Mouse (Mus musculus) CH12.LX (cell line): ENCODE measurements around the gene Six5. TPM values are rescaled to one million over a fixed set of nuclear protein-coding genes. Genes with fewer than 3 reads are reported as not detected.

ENCODE experiments used
- DNase-seq: peaks from one replicate; pipeline ENCODE4 v3.0.0-alpha.2; 2013; ENCODE audit errors: extremely low read depth
- H3K27ac ChIP-seq: 2 replicates; pipeline ENCODE4 v1.5.1; 2012; ENCODE audit warnings: low read depth, mild to moderate bottlenecking, control low read depth, moderate library complexity; ENCODE audit not compliant: insufficient read depth
- H3K27me3 ChIP-seq: replicated peaks from 2 replicates; pipeline ENCODE3; 2012; ENCODE audit warnings: inconsistent platforms
- H3K36me3 ChIP-seq, 2 experiments: replicated peaks in 1 of 2; 2 replicates each; pipeline versions ENCODE3 to v1.6.1; 2012; ENCODE audit warnings: inconsistent platforms in 1 of 2, low read length in 1 of 2, mild to moderate bottlenecking in 1 of 2, mixed read lengths in 1 of 2, moderate library complexity in 1 of 2; ENCODE audit not compliant: control insufficient read depth in 1 of 2, insufficient read depth in 1 of 2
- H3K4me1 ChIP-seq, 2 experiments: 2 replicates each; pipeline ENCODE4 v1.6.1; 2012; ENCODE audit warnings: inconsistent platforms in 1 of 2, moderate library complexity in 1 of 2; ENCODE audit not compliant: insufficient read depth in 2 of 2, control insufficient read depth in 1 of 2
- H3K4me2 ChIP-seq: 2 replicates; pipeline ENCODE4 v1.6.1; 2012; ENCODE audit warnings: low read depth, mild to moderate bottlenecking, control low read depth; ENCODE audit not compliant: poor library complexity, insufficient read depth, severe bottlenecking
- H3K4me3 ChIP-seq, 3 experiments: fragments of 150-350 bp in 1 of 3; sonication (generic) in 1 of 3; replicated peaks in 1 of 3; 2 replicates each; pipeline versions ENCODE3 to v1.5.1; 2011 to 2012; ENCODE audit warnings: low read depth in 2 of 3, low read length in 2 of 3, mild to moderate bottlenecking in 2 of 3, moderate library complexity in 2 of 3, control low read depth in 1 of 3, improper control_type of control experiment in 1 of 3, inconsistent platforms in 1 of 3, mixed read lengths in 1 of 3; ENCODE audit not compliant: poor library complexity in 1 of 3
- H3K79me2 ChIP-seq: replicated peaks from 2 replicates; pipeline ENCODE4 v1.6.1; 2012; ENCODE audit warnings: mild to moderate bottlenecking, moderate library complexity; ENCODE audit not compliant: control insufficient read depth, poor library complexity, insufficient read depth, severe bottlenecking; ENCODE audit errors: extremely low read depth
- H3K9ac ChIP-seq: 2 replicates; pipeline ENCODE4 v1.6.1; 2012; ENCODE audit warnings: low read depth, mild to moderate bottlenecking, control low read depth, moderate library complexity; ENCODE audit not compliant: insufficient read depth
- H3K9me3 ChIP-seq: replicated peaks from 2 replicates; pipeline ENCODE3; 2012; ENCODE audit warnings: low read length, inconsistent platforms, mixed read lengths
- BHLHE40 ChIP-seq: IDR thresholded peaks from 2 replicates; pipeline ENCODE4 v1.6.1; 2011; ENCODE audit warnings: mild to moderate bottlenecking, low read depth, low read length, improper control_type of control experiment
- CHD2 ChIP-seq: IDR thresholded peaks from 2 replicates; pipeline ENCODE4 v1.6.1; 2011; ENCODE audit warnings: low read length, improper control_type of control experiment
- CTCF ChIP-seq, 2 experiments: IDR thresholded peaks in 1 of 2; conservative IDR thresholded peaks in 1 of 2; 2 replicates each; pipeline ENCODE4 v1.5.1; 2011 to 2012; ENCODE audit warnings: low read depth in 2 of 2, low read length in 2 of 2, improper control_type of control experiment in 1 of 2, inconsistent platforms in 1 of 2, mild to moderate bottlenecking in 1 of 2, moderate library complexity in 1 of 2
- E2F4 ChIP-seq: IDR thresholded peaks from 2 replicates; pipeline ENCODE4 v1.6.1; 2011; ENCODE audit warnings: low read depth, low read length, improper control_type of control experiment; ENCODE audit not compliant: insufficient replicate concordance
- EP300 ChIP-seq: IDR thresholded peaks from 2 replicates; pipeline ENCODE4 v1.6.1; 2011; ENCODE audit warnings: low read length, improper control_type of control experiment
- ETS1 ChIP-seq: conservative IDR thresholded peaks from 2 replicates; pipeline ENCODE4 v1.6.1; 2012; ENCODE audit warnings: low read depth, mild to moderate bottlenecking, inconsistent platforms, low read length, improper control_type of control experiment, moderate library complexity
- MAX ChIP-seq: IDR thresholded peaks from 2 replicates; pipeline ENCODE4 v1.6.1; 2011; ENCODE audit warnings: low read length, improper control_type of control experiment
- MEF2A ChIP-seq: IDR thresholded peaks from 2 replicates; pipeline ENCODE4 v1.6.1; 2014; ENCODE audit warnings: low read depth, mild to moderate bottlenecking, inconsistent platforms, low read length, improper control_type of control experiment, borderline replicate concordance
- MXI1 ChIP-seq: IDR thresholded peaks from 2 replicates; pipeline ENCODE4 v1.6.1; 2011; ENCODE audit warnings: mild to moderate bottlenecking, low read depth, low read length, improper control_type of control experiment
- MYC ChIP-seq: IDR thresholded peaks from 2 replicates; pipeline ENCODE4 v1.6.1; 2011; ENCODE audit warnings: low read depth, mild to moderate bottlenecking, improper control_type of control experiment, low read length
- NRF1 ChIP-seq: IDR thresholded peaks from 2 replicates; pipeline ENCODE4 v1.6.1; 2014; ENCODE audit warnings: low read depth, mild to moderate bottlenecking, inconsistent platforms, low read length, improper control_type of control experiment, moderate library complexity
- PAX5 ChIP-seq: IDR thresholded peaks from 2 replicates; pipeline ENCODE4 v1.6.1; 2012; ENCODE audit warnings: low read length, inconsistent platforms, mixed read lengths
- POLR2A ChIP-seq: IDR thresholded peaks from 2 replicates; pipeline ENCODE4 v1.6.1; 2011; ENCODE audit warnings: low read depth, mild to moderate bottlenecking, improper control_type of control experiment, low read length
- TCF12 ChIP-seq: IDR thresholded peaks from 2 replicates; pipeline ENCODE4 v1.6.1; 2014; ENCODE audit warnings: low read depth, mild to moderate bottlenecking, inconsistent platforms, low read length, improper control_type of control experiment
- UBTF ChIP-seq: IDR thresholded peaks from 2 replicates; pipeline ENCODE4 v1.6.1; 2012; ENCODE audit warnings: low read depth, mild to moderate bottlenecking, inconsistent platforms, low read length, improper control_type of control experiment, moderate library complexity
- dilution Hi-C: fragments of 300-500 bp; cut with MboI; formaldehyde crosslinking; loops from 2 replicates; pipeline ENCODE4 v1.14.3; 2020; ENCODE audit warnings: low sequenced_read_pairs; ENCODE audit not compliant: extremely low pct_unique_long_range_greater_than_20kb, extremely low pct_ligation_motif_present
- in situ Hi-C: fragments of 300-500 bp; cut with MboI; formaldehyde crosslinking; loops from 3 replicates; pipeline ENCODE4 v1.14.3; 2019; ENCODE audit warnings: low sequenced_read_pairs, low pct_ligation_motif_present, low pct_unique_long_range_greater_than_20kb, mixed read lengths
- polyA plus RNA-seq: library from polyadenylated mRNA; unstranded; fragments of >175 nt; gene quantifications from 2 replicates; pipeline ENCODE4 v1.2.1, GENCODE M21; 2012; ENCODE audit warnings: low read depth; ENCODE audit not compliant: insufficient read length
- total RNA-seq, 2 experiments: library from RNA; depleted of rRNA; stranded (reverse); fragments of 300-350 nt in 1 of 2; fragments of >200 nt in 1 of 2; gene quantifications; 2 replicates each; pipeline ENCODE4 v1.2.3; 2012 to 2014

Six5 gene
- total and polyA plus RNA-seq, 3 experiments: 0.16 to 1.8 (median 0.33) TPM

DNA sequence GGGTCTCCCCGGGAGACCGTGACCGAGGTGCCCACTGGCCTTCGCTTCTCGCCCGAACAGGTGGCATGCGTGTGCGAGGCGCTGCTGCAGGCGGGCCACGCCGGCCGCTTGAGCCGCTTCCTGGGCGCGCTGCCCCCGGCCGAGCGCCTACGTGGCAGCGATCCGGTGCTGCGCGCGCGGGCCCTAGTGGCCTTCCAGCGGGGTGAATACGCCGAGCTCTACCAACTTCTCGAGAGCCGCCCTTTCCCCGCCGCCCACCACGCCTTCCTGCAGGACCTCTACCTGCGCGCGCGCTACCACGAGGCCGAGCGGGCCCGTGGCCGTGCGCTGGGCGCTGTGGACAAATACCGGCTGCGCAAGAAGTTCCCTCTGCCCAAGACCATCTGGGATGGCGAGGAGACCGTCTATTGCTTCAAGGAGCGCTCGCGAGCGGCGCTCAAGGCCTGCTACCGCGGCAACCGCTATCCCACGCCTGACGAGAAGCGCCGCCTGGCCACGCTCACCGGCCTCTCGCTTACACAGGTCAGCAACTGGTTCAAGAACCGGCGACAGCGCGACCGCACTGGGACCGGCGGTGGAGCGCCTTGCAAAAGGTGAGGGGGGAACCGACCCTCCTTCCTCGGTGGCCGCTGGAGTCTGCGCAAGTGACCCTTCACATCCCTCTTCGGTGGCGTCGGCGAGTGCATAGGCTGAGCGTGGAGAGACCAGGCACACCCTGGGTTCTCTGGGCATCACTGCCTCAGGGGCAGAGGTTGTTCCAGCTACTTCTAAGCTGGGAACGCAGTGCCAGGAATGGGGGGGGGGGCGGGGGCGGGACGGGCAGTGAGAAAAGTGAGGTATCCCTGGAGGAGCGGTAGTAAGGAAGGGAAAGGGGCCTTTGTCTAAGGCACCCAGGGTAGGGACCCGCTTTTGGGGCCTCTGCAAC, 694 bp downstream of the Six5 start:
- peaks cover 5 to 25% of the 10 kb centered on the region in 2 experiments; a peak in 3 of 4 replicates for H3K4me1 ChIP-seq
- no peaks in the 10 kb centered on the region for H3K9me3 ChIP-seq
- H3K27ac ChIP-seq: peak overlapping the region; percentile 44; the same call in 1 of the 2 replicates
- no peaks in the 10 kb centered on the region for H3K79me2 ChIP-seq
- H3K4me2 ChIP-seq: peak overlapping the region; percentile 67
- H3K36me3 ChIP-seq: no peaks in the 10 kb centered on the region
- TF ChIP-seq NRF1 (peak; percentile 62), UBTF (peak; percentile 78), MXI1 (0 out of 2 replicates have a peak, but pooled peaks have one; percentile 31), POLR2A (peak; percentile 25; the same call in 1 of the 2 replicates), MAX (0 out of 2 replicates have a peak, but pooled peaks have one; percentile 18), CTCF (conservative IDR thresholded peaks at IDR 0.05 in 1 of 2, IDR thresholded peaks at IDR 0.05 in 1 of 2; ENCODE audit: low read depth in 2 of 2, low read length in 2 of 2) (no peak), PAX5 (no peak)
- DNase-seq: no peak
- peak overlapping the region; percentile 87 for H3K9ac ChIP-seq
- peaks cover 82% of the 10 kb centered on the region for H3K27me3 ChIP-seq
- peak overlapping the region; percentile 65 to 73 (median 72) for H3K4me3 ChIP-seq
- dilution Hi-C loops: no loop called here
- in situ Hi-C loops: no loop called here

DNA sequence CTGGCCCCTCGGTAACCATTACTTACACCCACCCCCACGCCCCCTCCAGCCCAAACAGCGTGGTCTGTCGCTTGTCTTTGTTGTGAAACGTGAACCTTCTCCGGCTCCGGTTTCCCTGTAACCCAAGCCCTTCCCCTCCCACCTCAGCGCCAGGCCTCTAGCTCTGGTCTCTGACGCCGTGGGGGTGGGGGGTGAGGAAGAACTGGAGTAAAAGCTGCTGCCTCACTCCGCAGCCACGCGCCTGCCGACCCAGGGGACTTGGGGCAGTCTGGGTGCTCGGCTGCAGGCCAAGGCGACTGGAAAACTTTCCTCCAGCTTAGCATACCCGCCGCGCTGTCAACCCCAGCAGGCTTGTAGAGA, 1.3 kb downstream of the Six5 start:
- Histone ChIP-seq H3K27ac (no peak overlapping the region), H3K4me2 (peak overlapping the region; percentile 67), H3K4me1 (peaks cover 5 to 25% of the 10 kb centered on the region in 2 experiments; a peak in 3 of 4 replicates), H3K4me3 (peak overlapping the region in 2 of 3 experiments; percentile 20 to 72), H3K36me3 (no peaks in the 10 kb centered on the region), H3K79me2 (no peaks in the 10 kb centered on the region), H3K9ac (peak overlapping the region; percentile 87; the same call in 1 of the 2 replicates), H3K27me3 (peaks cover 82% of the 10 kb centered on the region), H3K9me3 (no peaks in the 10 kb centered on the region)
- dilution Hi-C loops (no loop called here), in situ Hi-C loops (no loop called here)
- TF ChIP-seq EP300 (0 out of 2 replicates have a peak, but pooled peaks have one; percentile 11), TCF12 (0 out of 2 replicates have a peak, but pooled peaks have one; percentile 22), BHLHE40 (peak; percentile 47; the same call in 1 of the 2 replicates), E2F4 (no peak), MYC (no peak), MEF2A (no peak), CHD2 (0 out of 2 replicates have a peak, but pooled peaks have one; percentile 13), ETS1 (0 out of 2 replicates have a peak, but pooled peaks have one; percentile 7)
- no peak for DNase-seq
